Mouse (Mus musculus) heart, embryonic 15.5 days (tissue): Measurements from ENCODE around the gene Srcap. TPM values are rescaled to one million over a fixed set of nuclear protein-coding genes. Genes with fewer than 3 reads are reported as not detected.

ENCODE experiments used
- microRNA-seq: library from miRNA; unstranded; fragments of <30 nt; microRNA quantifications from one replicate; pipeline ENCODE4, GENCODE M21; 2016
- polyA plus RNA-seq: library from polyadenylated mRNA; unstranded; fragments of >200 nt; fragmentation: Nextera tagmentation; extraction: Ambion mirVana; gene quantifications from 2 replicates; pipeline ENCODE4 v1.2.1, GENCODE M21; 2015

The Srcap gene
- polyA plus RNA-seq, 1 experiment from 2014 or later, result 25.7 TPM

Small RNA genes lying within 50 kb of the gene (microRNA-seq; reads per million reads assigned to microRNA genes)
- gene Gm47278 (not detected), gene Mir7060 (not detected)

Other genes starting within 250 kb of the Srcap start
- gene Sephs2, start 237.9 kb upstream of the Srcap start, polyA plus RNA-seq, result 51.9 and 54.8 TPM in 2 replicates
- 1.3 and 5.1 TPM in 2 replicates for gene Itgal, start 215.7 kb upstream of the Srcap start, polyA plus RNA-seq
- gene Zfp768, start 166.4 kb upstream of the Srcap start, polyA plus RNA-seq, result 17.1 and 19.6 TPM in 2 replicates
- gene Zfp747, start 135.9 kb upstream of the Srcap start, polyA plus RNA-seq, result 4.6 and 5.6 TPM in 2 replicates
- gene 9130019O22Rik, start 124.8 kb upstream of the Srcap start, polyA plus RNA-seq, result 3.0 and 4.4 TPM in 2 replicates
- gene E430018J23Rik, start 118.4 kb upstream of the Srcap start, polyA plus RNA-seq, result 3.7 and 4.8 TPM in 2 replicates
- gene Zfp764, start 105.2 kb upstream of the Srcap start, polyA plus RNA-seq, result 4.8 and 6.3 TPM in 2 replicates
- gene Zfp688, start 89.9 kb upstream of the Srcap start, polyA plus RNA-seq, result 12.0 and 15.6 TPM in 2 replicates
- gene Zfp689, start 62.8 kb upstream of the Srcap start, polyA plus RNA-seq, result 3.9 and 5.6 TPM in 2 replicates
- gene Prr14, start 52.4 kb upstream of the Srcap start, polyA plus RNA-seq, result 27.7 and 32.6 TPM in 2 replicates
- 7.0 and 9.0 TPM in 2 replicates for gene Fbrs, start 32.8 kb upstream of the Srcap start, polyA plus RNA-seq
- gene Gm42715, start 7.6 kb downstream of the Srcap start, polyA plus RNA-seq, result 8.2 and 9.0 TPM in 2 replicates
- gene Tmem265, start 49.4 kb downstream of the Srcap start, polyA plus RNA-seq, result 2.9 and 4.1 TPM in 2 replicates
- 27.5 and 36.5 TPM in 2 replicates for gene Phkg2, start 61.4 kb downstream of the Srcap start, polyA plus RNA-seq
- gene Ccdc189, start 76.6 kb downstream of the Srcap start, polyA plus RNA-seq, result 10.6 and 12.6 TPM in 2 replicates
- 27.9 and 32.3 TPM in 2 replicates for gene Rnf40, start 76.8 kb downstream of the Srcap start, polyA plus RNA-seq
- 7.8 and 10.5 TPM in 2 replicates for gene Zfp629, start 103.8 kb downstream of the Srcap start, polyA plus RNA-seq
- 37.2 and 45.7 TPM in 2 replicates for gene Bcl7c, start 196.9 kb downstream of the Srcap start, polyA plus RNA-seq
- 4.7 and 8.4 TPM in 2 replicates for gene Ctf1, start 200.8 kb downstream of the Srcap start, polyA plus RNA-seq
- gene Ctf2, start 220.2 kb downstream of the Srcap start, polyA plus RNA-seq, result 0.20 TPM in 1 of 2 replicates, not detected in the other
- 1.4 and 2.2 TPM in 2 replicates for gene Fbxl19, start 232.6 kb downstream of the Srcap start, polyA plus RNA-seq